Mouse (Mus musculus): Measurements from ENCODE around the gene Mogs.

DNA sequence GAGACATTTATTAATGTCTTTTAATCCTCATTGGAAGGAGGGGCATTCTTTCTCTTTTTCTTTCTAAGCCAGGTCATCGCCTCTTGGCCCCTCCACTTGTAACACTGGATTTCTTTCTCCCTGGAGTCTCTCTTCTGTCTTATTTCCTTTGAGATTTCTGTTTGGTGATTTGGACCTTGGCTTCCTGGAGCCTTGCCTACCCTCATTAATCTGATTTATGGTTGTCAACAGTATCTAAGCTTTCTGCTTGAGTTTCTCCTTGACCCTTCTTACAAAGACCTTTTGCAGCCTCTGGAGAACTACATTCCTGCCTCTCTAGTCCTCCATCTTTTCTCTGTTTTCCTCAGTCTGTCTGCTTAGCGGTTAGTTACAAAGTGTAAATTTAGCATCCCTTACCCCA is 16.9 kb upstream of the Mogs start:
- TF ChIP-seq CTCF (IDR thresholded peaks at IDR 0.05) (no peak), EP300 (IDR thresholded peaks at IDR 0.05) (no peak)
